Mouse (Mus musculus): ENCODE data around the gene Pak4.

The Pak4 gene

GRCm38 (mm10) chr7:28591862-28592261 is 6.1 kb downstream of the Pak4 start:
- no peak for DNase-seq (ENCODE audit: low read depth, low spot score)

- no peak for DNase-seq (ENCODE audit: low read depth, low spot score)
Measured at GRCm38 (mm10) chr7:28587644-28588043, 10.3 kb downstream of the Pak4 start.

- DNase-seq (ENCODE audit: low read depth, low spot score) = no peak
Measured at GRCm38 (mm10) chr7:28586663-28587411, 11.1 kb downstream of the Pak4 start.

- no peak for DNase-seq (ENCODE audit: low read depth, low spot score)
Measured at GRCm38 (mm10) chr7:28585001-28585400, 13.0 kb downstream of the Pak4 start.

DNA sequence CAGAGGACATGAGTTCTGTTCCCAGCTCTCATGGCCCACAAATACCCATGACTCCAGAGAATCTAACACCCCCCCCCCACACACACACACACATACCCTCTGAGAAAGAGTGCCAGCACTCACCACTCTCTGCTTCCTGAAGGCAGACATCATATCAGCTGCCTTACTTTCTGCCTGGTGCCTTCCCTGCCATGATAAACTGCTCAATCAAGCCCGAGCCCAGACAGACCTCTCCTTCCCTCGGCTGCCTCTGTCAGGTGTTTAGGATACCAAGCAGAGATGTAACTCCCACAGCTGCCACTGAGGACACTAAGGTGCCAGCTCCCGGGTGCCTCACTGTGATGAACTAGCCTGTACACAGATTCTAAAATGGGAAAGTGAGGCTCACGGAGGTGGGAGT is 13.5 kb downstream of the Pak4 start:
- no peak for DNase-seq (ENCODE audit: low read depth, low spot score)

DNA sequence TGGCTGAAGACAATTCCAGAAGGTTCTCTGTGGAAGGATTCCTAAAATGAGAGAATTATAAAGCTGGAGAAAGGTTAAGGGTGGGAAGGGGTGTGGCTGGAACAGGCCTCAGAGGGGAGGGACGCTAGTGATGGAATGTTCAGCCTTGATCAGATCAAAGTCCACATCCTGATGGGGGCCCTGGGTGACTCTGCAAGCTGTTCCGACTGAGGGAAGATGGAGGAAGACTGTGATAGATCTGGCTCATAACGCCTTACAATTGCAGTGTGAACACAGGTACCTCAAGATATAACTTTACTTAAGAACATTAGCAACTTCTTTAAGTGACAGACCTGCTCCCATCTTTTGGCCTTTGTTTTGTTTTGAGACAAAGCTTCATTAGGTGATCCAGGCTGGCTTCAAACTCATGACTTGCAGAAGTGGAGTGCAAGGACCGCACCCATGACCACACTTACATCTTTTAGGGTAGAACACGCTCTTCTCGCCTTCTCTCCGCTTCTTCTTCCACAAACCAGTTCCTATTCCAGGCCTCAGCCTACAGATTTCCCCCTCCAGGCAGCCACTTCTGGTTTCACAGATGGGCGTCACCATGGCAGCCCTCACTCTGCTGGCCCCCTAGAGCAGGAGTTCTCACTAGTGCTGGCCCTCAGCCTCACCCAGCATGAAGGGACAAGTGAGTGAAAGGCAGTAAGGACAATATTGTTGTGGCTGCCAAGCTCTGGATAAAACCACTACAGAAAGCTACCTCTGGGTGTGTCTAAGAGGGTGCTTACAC is 14.2 kb downstream of the Pak4 start:
- DNase-seq (ENCODE audit: low read depth, low spot score) = no peak

DNA sequence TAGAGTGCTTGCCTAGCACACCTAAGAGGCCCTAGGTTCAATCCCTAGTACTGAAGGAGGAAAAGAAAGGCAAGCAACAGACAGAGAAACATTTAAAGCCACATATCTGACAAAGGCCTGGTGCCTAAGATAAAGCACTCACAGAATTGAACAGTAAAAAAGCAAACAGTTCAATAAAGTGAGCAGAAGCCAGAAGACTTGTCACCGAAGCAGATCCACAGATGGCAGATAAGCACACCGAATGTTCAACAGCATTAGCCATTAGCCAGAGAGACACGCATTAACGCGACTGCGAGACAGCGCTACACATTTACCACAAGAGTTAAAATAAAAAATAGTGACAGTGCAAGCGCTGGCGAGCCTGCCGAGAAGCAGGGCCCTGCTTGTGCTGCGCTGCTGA is 15.1 kb downstream of the Pak4 start:
- DNase-seq (ENCODE audit: low read depth, low spot score) = no peak

DNA sequence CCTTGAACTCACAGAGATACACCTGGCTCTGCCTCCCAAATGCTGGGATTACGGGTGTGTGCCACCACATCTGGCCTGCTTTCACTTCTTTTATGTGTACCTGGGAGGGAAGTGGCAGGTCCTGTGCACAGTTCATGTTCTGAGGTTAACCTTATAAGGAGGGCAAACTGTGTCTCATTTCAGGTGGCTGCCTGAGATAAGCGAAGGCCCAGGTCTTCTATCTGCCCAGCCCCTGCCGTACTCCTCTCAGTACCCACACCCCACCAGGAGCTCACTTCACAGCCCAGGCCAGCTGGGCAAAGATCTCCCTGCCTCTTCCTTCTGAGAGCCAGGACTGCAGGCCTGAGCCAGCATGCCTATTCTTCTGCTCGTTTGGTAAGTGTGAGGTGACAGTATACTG is 16.3 kb downstream of the Pak4 start:
- no peak for DNase-seq (ENCODE audit: low read depth, low spot score)

GRCm38 (mm10) chr7:28579826-28580225 is 18.2 kb downstream of the Pak4 start:
- no peak for DNase-seq (ENCODE audit: low read depth, low spot score)

- no peak for DNase-seq (ENCODE audit: low read depth, low spot score)
Measured at GRCm38 (mm10) chr7:28578543-28579053, 19.4 kb downstream of the Pak4 start.

DNA sequence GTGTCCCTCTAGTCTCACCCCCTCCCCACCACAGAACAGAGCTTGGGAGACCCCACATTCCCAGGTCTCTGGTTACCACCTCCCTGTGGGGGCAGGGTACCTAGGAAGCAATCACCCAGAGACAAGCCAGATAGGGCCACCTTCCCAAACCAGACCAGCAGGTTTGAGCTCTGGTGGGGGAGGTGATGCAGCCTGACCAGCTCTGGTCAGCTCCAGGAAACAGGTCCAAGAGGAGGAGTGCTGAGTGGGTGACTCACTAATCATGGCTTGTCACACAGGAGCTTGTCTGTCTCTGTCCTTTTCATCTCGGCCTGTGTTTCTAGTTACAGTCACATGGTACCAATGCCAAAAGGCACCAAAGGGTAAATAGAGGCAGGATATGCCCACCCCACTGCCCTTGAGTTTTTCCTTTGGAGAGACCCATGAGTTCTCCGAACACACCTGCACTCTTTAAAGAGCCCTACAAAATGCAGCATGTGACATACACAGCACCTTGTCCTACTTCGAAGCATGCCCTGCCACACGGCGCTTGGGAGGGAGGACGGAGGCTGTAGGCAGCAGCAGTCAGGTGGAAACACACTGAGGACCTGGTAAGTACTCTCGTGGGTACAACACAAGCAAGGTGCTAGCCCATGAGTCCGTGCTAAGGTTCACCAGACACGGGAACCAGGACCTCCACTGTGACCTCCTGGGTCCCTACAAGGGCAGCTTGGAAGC is 20.0 kb downstream of the Pak4 start:
- no peak for DNase-seq (ENCODE audit: low read depth, low spot score)

- DNase-seq (ENCODE audit: low read depth, low spot score) = no peak
Measured at GRCm38 (mm10) chr7:28576271-28576914, 21.6 kb downstream of the Pak4 start.

DNA sequence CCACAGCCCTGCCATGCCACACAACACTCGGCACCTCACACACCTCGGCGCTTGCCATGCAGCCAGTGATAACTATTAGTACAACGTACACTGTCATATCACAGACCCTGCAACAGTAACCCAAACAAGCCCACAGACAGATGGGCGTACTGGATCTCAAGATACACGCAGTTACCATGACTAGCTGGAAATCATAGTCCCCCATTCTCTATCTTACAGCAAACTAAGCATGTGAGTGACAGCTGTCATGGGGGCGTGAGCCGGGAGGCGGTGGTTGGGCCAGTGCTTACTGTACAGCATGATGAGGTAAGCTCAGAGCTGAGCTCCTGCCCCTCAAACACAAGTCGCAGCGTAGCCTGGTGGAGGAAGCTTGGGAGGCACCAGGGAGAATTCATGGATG is 22.4 kb downstream of the Pak4 start:
- DNase-seq (ENCODE audit: low read depth, low spot score) = no peak

DNA sequence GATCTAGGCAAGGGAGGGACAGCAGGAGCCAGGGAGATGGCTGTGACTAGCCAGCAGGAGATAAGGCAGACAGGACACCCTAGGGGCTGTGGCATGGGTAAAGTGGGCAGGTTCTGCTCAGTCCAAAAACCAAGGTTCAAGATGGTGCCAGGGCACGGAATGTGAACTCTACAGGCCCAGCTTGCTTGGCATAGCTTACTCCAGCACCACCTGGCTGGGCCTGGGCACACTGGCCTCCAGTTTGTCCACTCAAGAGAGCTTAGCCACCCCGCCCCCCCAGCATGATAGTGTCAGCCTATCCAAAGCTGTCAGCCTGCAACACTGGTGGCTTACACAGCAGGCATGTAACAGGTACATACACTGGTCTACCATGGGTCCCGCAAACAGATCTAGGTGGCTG is 24.7 kb downstream of the Pak4 start:
- DNase-seq (ENCODE audit: low read depth, low spot score) = no peak

DNA sequence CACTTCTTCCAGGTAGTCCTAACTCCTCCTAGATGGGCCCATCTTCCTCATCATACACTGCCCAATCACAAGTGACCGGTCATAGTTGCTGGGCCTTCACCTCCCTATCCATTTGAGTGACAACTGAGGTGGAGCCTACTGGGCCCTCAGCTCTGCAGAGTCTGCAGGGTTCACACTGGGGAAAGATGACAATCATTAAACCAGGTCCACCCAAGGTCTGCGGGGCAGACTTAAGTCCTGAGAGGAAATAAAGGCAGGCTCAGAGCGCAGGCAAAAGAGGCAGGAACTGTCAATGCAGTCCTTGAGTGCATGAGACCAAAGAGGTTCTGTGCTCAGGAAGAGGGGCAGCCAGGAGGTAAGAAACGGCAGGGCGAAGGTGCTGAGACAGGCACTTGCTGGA is 25.3 kb downstream of the Pak4 start:
- DNase-seq (ENCODE audit: low read depth, low spot score) = no peak

DNA sequence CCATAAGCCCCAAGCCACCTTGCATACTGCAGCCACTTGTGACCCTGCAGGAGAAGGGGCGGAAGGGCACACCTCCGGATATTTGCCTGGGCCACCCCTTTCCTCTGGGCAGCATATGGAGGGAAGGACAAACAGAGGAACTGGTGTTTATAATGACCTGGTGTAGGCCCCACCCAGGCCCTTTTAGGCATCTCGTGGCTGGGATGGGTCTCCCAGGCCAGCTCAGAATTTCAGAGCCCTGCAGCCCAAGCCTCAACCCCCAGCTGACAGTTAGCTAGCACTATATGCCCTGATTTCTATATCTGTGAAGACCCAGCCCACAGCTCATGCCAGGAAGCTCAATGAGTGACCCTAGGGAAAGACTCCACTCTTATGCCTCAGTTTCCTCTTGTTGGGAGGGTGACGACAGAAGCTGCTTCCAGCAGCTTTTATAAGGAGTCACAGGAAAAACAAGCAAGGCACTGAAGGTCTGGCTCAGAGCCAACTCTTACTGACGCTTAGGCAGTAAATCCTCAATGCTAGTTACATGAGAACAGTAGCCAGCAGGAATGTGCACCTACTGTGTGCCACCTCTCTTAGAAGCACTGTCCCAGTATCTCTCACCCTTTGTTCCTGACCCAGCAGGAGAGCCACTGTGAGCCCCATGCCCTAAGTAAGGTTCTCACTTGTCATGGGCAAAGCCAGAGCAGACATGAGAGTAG is 26.9 kb downstream of the Pak4 start:
- no peak for DNase-seq (ENCODE audit: low read depth, low spot score)

GRCm38 (mm10) chr7:28570291-28570981 is 27.5 kb downstream of the Pak4 start:
- DNase-seq (ENCODE audit: low read depth, low spot score) = no peak

DNA sequence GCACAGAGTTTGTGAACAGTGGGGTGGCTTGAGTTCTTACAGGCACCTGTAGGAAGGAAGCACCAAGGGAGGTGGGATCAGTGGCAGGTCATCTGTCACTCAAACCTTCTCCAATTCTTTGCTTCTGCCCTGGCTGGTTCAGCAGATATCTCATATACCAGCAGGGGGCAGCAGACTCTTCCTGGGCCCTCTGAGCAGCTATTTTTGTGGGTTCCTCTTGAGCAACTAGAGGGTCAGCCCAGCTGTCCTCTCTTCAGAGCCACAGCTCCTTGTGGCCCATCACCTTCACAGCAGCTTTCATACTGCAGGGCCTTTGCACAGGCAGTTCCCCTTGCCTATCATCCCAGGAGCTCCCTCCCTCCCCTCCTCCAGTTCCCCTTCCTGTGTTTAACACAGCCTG is 29.7 kb downstream of the Pak4 start:
- DNase-seq (ENCODE audit: low read depth, low spot score) = peak; percentile 50

DNA sequence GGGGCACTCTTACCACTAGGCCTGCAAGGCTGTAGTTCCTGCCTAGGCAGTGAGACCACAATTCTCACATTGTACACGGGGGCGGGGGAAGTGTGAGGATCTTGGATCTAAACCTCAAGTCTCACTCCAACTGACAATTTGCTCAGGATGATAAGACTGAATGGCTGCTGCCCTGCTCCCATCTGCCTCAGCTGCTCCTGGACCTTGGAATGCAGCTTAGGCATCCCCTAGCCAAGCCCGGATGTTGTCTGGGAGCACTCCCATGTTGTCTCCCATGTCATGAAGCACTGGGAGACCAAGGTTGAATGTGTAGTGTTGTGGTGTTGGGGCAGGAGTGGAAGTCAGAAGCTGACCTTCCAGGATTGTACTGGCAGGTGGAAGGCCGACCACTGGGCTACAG is 30.4 kb downstream of the Pak4 start:
- DNase-seq (ENCODE audit: low read depth, low spot score) = no peak

DNA sequence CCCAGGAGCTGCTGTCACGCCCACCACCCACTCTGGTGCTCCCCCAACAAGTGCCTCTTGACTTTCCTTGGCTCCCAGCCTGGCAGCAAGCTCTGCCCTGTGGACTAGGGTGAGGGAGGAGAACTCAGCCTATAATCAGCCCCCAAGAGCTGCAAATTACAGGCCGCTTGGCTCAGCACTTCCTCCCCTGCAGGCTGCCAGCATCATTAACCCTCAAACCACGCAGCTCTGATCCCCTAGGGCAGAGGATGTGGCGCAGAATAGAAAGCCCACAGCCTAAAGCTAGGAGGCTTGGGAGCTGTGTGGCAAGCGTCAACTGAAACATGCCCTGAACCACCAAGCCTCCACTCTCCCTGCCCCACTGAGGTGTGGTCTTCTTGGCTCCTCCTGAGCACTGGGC is 32.6 kb downstream of the Pak4 start:
- DNase-seq (ENCODE audit: low read depth, low spot score) = no peak

DNA sequence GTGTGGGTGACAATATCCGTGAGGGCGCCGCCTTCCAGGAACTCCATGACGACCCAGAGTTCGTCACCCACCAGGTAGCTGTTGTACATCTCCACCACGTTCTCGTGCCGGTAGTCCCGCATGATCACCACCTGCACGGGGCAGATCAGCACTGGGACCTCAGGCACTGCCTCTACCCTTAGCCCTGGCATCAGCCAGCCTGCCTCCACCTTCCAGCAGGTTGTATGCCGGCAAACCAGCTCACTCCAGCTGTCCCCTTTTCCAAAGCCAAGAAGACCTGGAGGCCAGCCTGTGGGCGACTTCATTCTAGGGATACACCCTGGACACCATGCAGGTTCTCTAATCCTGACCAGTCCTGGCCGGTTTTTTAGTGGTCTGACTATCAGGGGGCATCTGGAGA is 35.0 kb downstream of the Pak4 start:
- no peak for DNase-seq (ENCODE audit: low read depth, low spot score)

All from forelimb bud, embryonic 11.5 days (tissue).